Mouse (Mus musculus): Measurements from ENCODE around the gene Csnk1g1. TPM values are rescaled to one million over a fixed set of nuclear protein-coding genes. Genes with fewer than 3 reads are reported as not detected.

Gene Csnk1g1
- polyA plus RNA-seq, 1 experiment from 2014 or later, result 5.6 TPM

GRCm38 (mm10) chr9:66084171-66084570 lies 175.4 kb downstream of the Csnk1g1 start:
- Histone ChIP-seq H3K4me2 (replicated peaks; ENCODE audit: low read depth) (no peak overlapping the region), H3K9me3 (ENCODE audit: control insufficient read depth, low read length) (no peaks in the 10 kb centered on the region), H3K9ac (ENCODE audit: low read length) (no peak overlapping the region), H3K36me3 (ENCODE audit: control insufficient read depth, insufficient read depth, low read length) (peaks cover 6% of the 10 kb centered on the region), H3K4me3 (ENCODE audit: low read depth, low read length) (no peak overlapping the region), H3K27me3 (ENCODE audit: control insufficient read depth, insufficient read depth, low read length) (no peaks in the 10 kb centered on the region), H3K4me1 (replicated peaks; ENCODE audit: control insufficient read depth, insufficient read depth) (no peaks in the 10 kb centered on the region), H3K27ac (replicated peaks) (no peak overlapping the region)
- ATAC-seq (ENCODE audit: low FRiP score, low TSS enrichment) (no peak), DNase-seq (ENCODE audit: low spot score) (no peak)
- 79% methylated on average over 3 of the region's 3 CpGs for WGBS
- TF ChIP-seq CTCF (IDR thresholded peaks at IDR 0.05; ENCODE audit: low read depth), result no peak
- TF ChIP-seq EP300 (optimal IDR thresholded peaks at IDR 0.05), result no peak

- Histone ChIP-seq H3K4me1 (replicated peaks; ENCODE audit: control insufficient read depth, insufficient read depth) (no peaks in the 10 kb centered on the region), H3K9me3 (ENCODE audit: control insufficient read depth, low read length) (no peaks in the 10 kb centered on the region), H3K9ac (ENCODE audit: low read length) (no peak overlapping the region), H3K27me3 (ENCODE audit: control insufficient read depth, insufficient read depth, low read length) (no peaks in the 10 kb centered on the region), H3K4me2 (replicated peaks; ENCODE audit: low read depth) (no peak overlapping the region), H3K27ac (replicated peaks) (no peak overlapping the region), H3K36me3 (ENCODE audit: control insufficient read depth, insufficient read depth, low read length) (peaks cover 14% of the 10 kb centered on the region), H3K4me3 (ENCODE audit: low read depth, low read length) (no peak overlapping the region)
- no peak for DNase-seq (ENCODE audit: low spot score)
- no peak for ATAC-seq (ENCODE audit: low FRiP score, low TSS enrichment)
- 93% methylated on average over 7 of the region's 7 CpGs for WGBS
- TF ChIP-seq CTCF (IDR thresholded peaks at IDR 0.05; ENCODE audit: low read depth) (no peak), EP300 (optimal IDR thresholded peaks at IDR 0.05) (no peak)
Observed at GRCm38 (mm10) chr9:66087062-66087461, 178.3 kb downstream of the Csnk1g1 start.

GRCm38 (mm10) chr9:66088411-66088810 lies 179.7 kb downstream of the Csnk1g1 start:
- Histone ChIP-seq H3K4me1 (replicated peaks; ENCODE audit: control insufficient read depth, insufficient read depth) (0 out of 2 replicates have a peak, but pooled peaks cover 3% of the 10 kb centered on the region), H3K27ac (replicated peaks) (no peak overlapping the region), H3K4me2 (replicated peaks; ENCODE audit: low read depth) (no peak overlapping the region), H3K36me3 (ENCODE audit: control insufficient read depth, insufficient read depth, low read length) (peaks cover 19% of the 10 kb centered on the region), H3K9me3 (ENCODE audit: control insufficient read depth, low read length) (no peaks in the 10 kb centered on the region), H3K4me3 (ENCODE audit: low read depth, low read length) (no peak overlapping the region), H3K9ac (ENCODE audit: low read length) (no peak overlapping the region), H3K27me3 (ENCODE audit: control insufficient read depth, insufficient read depth, low read length) (no peaks in the 10 kb centered on the region)
- 48% methylated on average over 4 of the region's 4 CpGs for WGBS
- ATAC-seq (ENCODE audit: low FRiP score, low TSS enrichment) (no peak), DNase-seq (ENCODE audit: low spot score) (peak; percentile 68)
- TF ChIP-seq CTCF (IDR thresholded peaks at IDR 0.05; ENCODE audit: low read depth) (peak; percentile 88), EP300 (optimal IDR thresholded peaks at IDR 0.05) (no peak)

GRCm38 (mm10) chr9:66090593-66091244 lies 182.0 kb downstream of the Csnk1g1 start:
- H3K36me3 ChIP-seq (ENCODE audit: control insufficient read depth, insufficient read depth, low read length), result peaks cover 28% of the 10 kb centered on the region
- no peaks in the 10 kb centered on the region for H3K9me3 ChIP-seq (ENCODE audit: control insufficient read depth, low read length)
- H3K27ac ChIP-seq (replicated peaks), result peak overlapping the region; percentile 86
- no peak for DNase-seq (ENCODE audit: low spot score)
- no peak overlapping the region for H3K9ac ChIP-seq (ENCODE audit: low read length)
- no peaks in the 10 kb centered on the region for H3K27me3 ChIP-seq (ENCODE audit: control insufficient read depth, insufficient read depth, low read length)
- H3K4me2 ChIP-seq (replicated peaks; ENCODE audit: low read depth), result no peak overlapping the region
- no peak for TF ChIP-seq EP300 (optimal IDR thresholded peaks at IDR 0.05)
- TF ChIP-seq CTCF (IDR thresholded peaks at IDR 0.05; ENCODE audit: low read depth), result no peak
- WGBS, result 68% methylated on average over 13 of the region's 13 CpGs
- 0 out of 2 replicates have a peak, but pooled peaks cover 3% of the 10 kb centered on the region for H3K4me1 ChIP-seq (replicated peaks; ENCODE audit: control insufficient read depth, insufficient read depth)
- 0 out of 2 replicates have a peak, but pooled peaks have one; percentile 1 for ATAC-seq (ENCODE audit: low FRiP score, low TSS enrichment)
- H3K4me3 ChIP-seq (ENCODE audit: low read depth, low read length), result no peak overlapping the region

- Histone ChIP-seq H3K4me1 (replicated peaks; ENCODE audit: control insufficient read depth, insufficient read depth) (0 out of 2 replicates have a peak, but pooled peaks cover 3% of the 10 kb centered on the region), H3K27me3 (ENCODE audit: control insufficient read depth, insufficient read depth, low read length) (no peaks in the 10 kb centered on the region), H3K4me3 (ENCODE audit: low read depth, low read length) (no peak overlapping the region), H3K27ac (replicated peaks) (peak overlapping the region; percentile 86), H3K9ac (ENCODE audit: low read length) (no peak overlapping the region; the same call in 1 of the 2 replicates), H3K4me2 (replicated peaks; ENCODE audit: low read depth) (no peak overlapping the region), H3K36me3 (ENCODE audit: control insufficient read depth, insufficient read depth, low read length) (peaks cover 28% of the 10 kb centered on the region), H3K9me3 (ENCODE audit: control insufficient read depth, low read length) (no peaks in the 10 kb centered on the region)
- peak; percentile 69 for DNase-seq (ENCODE audit: low spot score)
- peak; percentile 58 for ATAC-seq (ENCODE audit: low FRiP score, low TSS enrichment)
- TF ChIP-seq EP300 (optimal IDR thresholded peaks at IDR 0.05) (no peak), CTCF (IDR thresholded peaks at IDR 0.05; ENCODE audit: low read depth) (no peak)
- 25% methylated on average over 6 of the region's 6 CpGs for WGBS
Observed at GRCm38 (mm10) chr9:66091327-66092231, 182.9 kb downstream of the Csnk1g1 start.

Data from stomach, postnatal 0 days (tissue).